Mouse (Mus musculus) liver, embryonic 14.5 days (tissue): ENCODE measurements around the gene Timp2. TPM values are rescaled to one million over a fixed set of nuclear protein-coding genes. Genes with fewer than 3 reads are reported as not detected.

Experiments
- ATAC-seq: fragments of 200-750 bp; cut with Nextera tagmentation; 2 replicates; pipeline ENCODE4 v1.8.0; 2017; ENCODE audit warnings: moderate number of reproducible peaks, mild to moderate bottlenecking, moderate library complexity; ENCODE audit not compliant: insufficient read depth
- DNase-seq, 3 experiments: peaks; one replicate each; pipeline ENCODE4 v3.0.0-alpha.2; 2012 to 2013; ENCODE audit warnings: low read depth in 3 of 3, low spot score in 3 of 3
- H3K27ac ChIP-seq: fragments of 300-500 bp; sonication (generic); 2 replicates; pipeline ENCODE4 v1.5.1; 2014; ENCODE audit warnings: moderate library complexity, mild to moderate bottlenecking, control low read depth, inconsistent platforms
- H3K27me3 ChIP-seq: fragments of 300-500 bp; sonication (generic); 2 replicates; pipeline ENCODE4 v1.6.1; 2014; ENCODE audit warnings: mild to moderate bottlenecking, low read length, moderate library complexity; ENCODE audit not compliant: control insufficient read depth, insufficient read depth
- H3K36me3 ChIP-seq: fragments of 300-500 bp; sonication (generic); replicated peaks from 2 replicates; pipeline ENCODE4 v1.6.1; 2014; ENCODE audit warnings: low read depth; ENCODE audit not compliant: control insufficient read depth, insufficient read depth
- H3K4me1 ChIP-seq, 2 experiments: fragments of 200-500 bp in 1 of 2; fragments of 300-500 bp in 1 of 2; sonication (generic) in 1 of 2; replicated peaks; 2 replicates each; pipeline ENCODE4 v1.6.1; 2012 to 2014; ENCODE audit warnings: antibody characterized with exemption in 1 of 2, inconsistent platforms in 1 of 2, low read length in 1 of 2; ENCODE audit not compliant: control insufficient read depth in 2 of 2, insufficient read depth in 2 of 2
- H3K4me2 ChIP-seq: fragments of 300-500 bp; sonication (generic); 2 replicates; pipeline ENCODE4 v1.6.1; 2014; ENCODE audit warnings: low read depth, mild to moderate bottlenecking, control low read depth, moderate library complexity
- H3K4me3 ChIP-seq, 2 experiments: fragments of 200-500 bp in 1 of 2; fragments of 300-500 bp in 1 of 2; sonication (generic) in 1 of 2; 2 replicates each; pipeline ENCODE4 v1.5.1; 2012 to 2014; ENCODE audit warnings: low read depth in 2 of 2, low read length in 2 of 2, mild to moderate bottlenecking in 2 of 2, control low read depth in 1 of 2, inconsistent platforms in 1 of 2, moderate library complexity in 1 of 2; ENCODE audit not compliant: insufficient read depth in 1 of 2
- H3K9ac ChIP-seq: fragments of 300-500 bp; sonication (generic); replicated peaks from 2 replicates; pipeline ENCODE4 v1.6.1; 2014; ENCODE audit warnings: mild to moderate bottlenecking, control low read depth, moderate library complexity
- H3K9me3 ChIP-seq: fragments of 300-500 bp; sonication (generic); 2 replicates; pipeline ENCODE4 v1.6.1; 2016; ENCODE audit warnings: low read length, mixed read lengths; ENCODE audit not compliant: control insufficient read depth
- CTCF ChIP-seq: IDR thresholded peaks from 2 replicates; pipeline ENCODE4 v1.5.1; 2016; ENCODE audit warnings: antibody characterized with exemption, low read depth, control low read depth
- EP300 ChIP-seq: IDR thresholded peaks from 2 replicates; pipeline ENCODE4 v1.6.1; 2016; ENCODE audit warnings: antibody characterized with exemption, low read depth
- WGBS: fragments of 180-500 bp; shearing (Covaris S2); extraction: QIAGEN DNeasy Blood & Tissue Kit; methylation state at CpG from one replicate; pipeline ENCODE4 v1.1.7; 2014; ENCODE audit not compliant: insufficient replicate concordance; 5-methylcytosine and 5-hydroxymethylcytosine counted together
- polyA plus RNA-seq, 2 experiments: library from polyadenylated mRNA; depleted of rRNA in 1 of 2; stranded (reverse) in 1 of 2; unstranded in 1 of 2; fragments of >200 nt; fragmentation: Nextera tagmentation in 1 of 2; extraction: Ambion mirVana in 1 of 2; gene quantifications; 2 replicates each; pipeline versions ENCODE4 v1.2.1 to v1.2.3; 2012 to 2014

Timp2 gene
- polyA plus RNA-seq, 2 experiments = 3.2 to 4.6 TPM

GRCm38 (mm10) chr11:118256371-118256770, 99.2 kb downstream of the Timp2 start:
- Histone ChIP-seq H3K9me3 (no peaks in the 10 kb centered on the region), H3K36me3 (peaks cover 11% of the 10 kb centered on the region), H3K4me3 (no peak overlapping the region), H3K9ac (no peak overlapping the region), H3K27me3 (no peaks in the 10 kb centered on the region), H3K4me1 (no peaks in the 10 kb centered on the region), H3K4me2 (no peak overlapping the region), H3K27ac (no peak overlapping the region)
- DNase-seq = no peak
- no peak for ATAC-seq
- 77% methylated on average over 7 of the region's 7 CpGs for WGBS
- TF ChIP-seq EP300 (no peak), CTCF (no peak)

DNA sequence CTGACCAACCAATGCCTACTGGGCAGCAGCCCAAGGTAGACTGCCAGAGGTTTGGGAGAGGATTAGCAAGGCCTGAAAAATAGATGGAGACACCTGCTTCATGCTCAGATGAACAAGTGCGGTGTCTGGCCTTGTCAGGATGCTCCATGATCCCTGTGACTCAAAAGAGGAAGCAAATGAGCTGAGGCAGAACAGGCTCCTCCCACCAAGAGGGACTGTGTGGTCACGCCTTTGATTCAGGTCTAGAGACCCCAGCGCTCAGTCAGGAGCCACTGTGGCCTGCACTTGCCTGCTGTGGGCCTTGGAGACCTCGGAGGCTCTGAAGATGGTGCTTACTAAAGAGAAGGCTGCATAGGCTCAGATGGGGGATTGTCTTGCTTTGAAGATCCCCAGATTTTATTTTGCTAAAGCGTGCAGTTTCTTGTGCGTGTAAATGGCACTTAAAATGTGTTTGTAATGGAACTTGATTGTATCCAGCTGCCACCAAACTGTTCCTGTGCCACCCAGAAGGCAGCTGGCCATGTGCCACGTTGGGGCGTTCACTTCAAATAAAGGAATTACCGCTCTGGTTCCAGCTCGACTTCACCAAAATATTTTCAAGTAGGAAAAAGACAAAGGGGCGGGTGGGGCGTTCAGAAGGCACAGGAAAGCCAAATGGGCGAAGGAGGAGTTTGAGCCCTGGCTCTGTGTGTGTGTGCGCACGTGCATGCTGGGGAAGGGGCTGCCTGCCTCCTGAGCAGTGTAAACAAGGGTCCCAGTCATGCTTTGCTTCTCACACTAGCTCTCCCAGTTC, 101.2 kb downstream of the Timp2 start:
- H3K27ac ChIP-seq = no peak overlapping the region
- no peak overlapping the region for H3K4me3 ChIP-seq
- no peaks in the 10 kb centered on the region; the same call in 1 of the 2 replicates for H3K36me3 ChIP-seq
- WGBS = 53% methylated on average over 15 of the region's 15 CpGs
- TF ChIP-seq EP300 = no peak
- TF ChIP-seq CTCF = no peak
- DNase-seq = no peak
- no peaks in the 10 kb centered on the region for H3K27me3 ChIP-seq
- H3K4me2 ChIP-seq = no peak overlapping the region
- H3K9me3 ChIP-seq = no peaks in the 10 kb centered on the region
- H3K4me1 ChIP-seq = peaks cover 0 to under 1% of the 10 kb centered on the region in 2 experiments; a peak in 2 of 4 replicates
- ATAC-seq = no peak
- H3K9ac ChIP-seq = no peak overlapping the region

- DNase-seq (no peak), ATAC-seq (no peak)
- no peak overlapping the region for H3K4me3 ChIP-seq
- WGBS = 64% methylated on average over 7 of the region's 7 CpGs
- TF ChIP-seq CTCF (no peak), EP300 (no peak)
- no peak overlapping the region for H3K4me2 ChIP-seq
- no peaks in the 10 kb centered on the region for H3K27me3 ChIP-seq
- no peaks in the 10 kb centered on the region for H3K9me3 ChIP-seq
- no peaks in the 10 kb centered on the region; the same call in 1 of the 2 replicates for H3K36me3 ChIP-seq
- peaks cover 0 to 7% of the 10 kb centered on the region in 2 experiments; a peak in 3 of 4 replicates for H3K4me1 ChIP-seq
- no peak overlapping the region for H3K27ac ChIP-seq
- H3K9ac ChIP-seq = no peak overlapping the region
These were observed 101.9 kb downstream of the Timp2 start for GRCm38 (mm10) chr11:118253447-118254158.

Other genes starting within 250 kb of the Timp2 start
- 0.10 and 0.18 TPM in 2 replicates for gene Dnah17, start 225.1 kb downstream of the Timp2 start, polyA plus RNA-seq (2012; rRNA removed)
- 0.04 and 0.23 TPM in 2 replicates for gene Dnah17, start 225.1 kb downstream of the Timp2 start, polyA plus RNA-seq (2014; fragmentation: Nextera tagmentation; extraction: Ambion mirVana)
- 2.1 and 2.7 TPM in 2 replicates for gene Cyth1, start 107.1 kb downstream of the Timp2 start, polyA plus RNA-seq (2012; rRNA removed)
- gene Cyth1, start 107.1 kb downstream of the Timp2 start, polyA plus RNA-seq (2014; fragmentation: Nextera tagmentation; extraction: Ambion mirVana) = 1.7 and 1.9 TPM in 2 replicates
- 5.1 and 5.3 TPM in 2 replicates for gene Usp36, start 65.5 kb downstream of the Timp2 start, polyA plus RNA-seq (2012; rRNA removed)
- gene Usp36, start 65.5 kb downstream of the Timp2 start, polyA plus RNA-seq (2014; fragmentation: Nextera tagmentation; extraction: Ambion mirVana) = 4.1 and 4.6 TPM in 2 replicates
- gene Cep295nl, start 13.2 kb downstream of the Timp2 start, polyA plus RNA-seq (2012; rRNA removed) = 0.04 TPM in 2 replicates
- not detected in 2 replicates for gene Cep295nl, start 13.2 kb downstream of the Timp2 start, polyA plus RNA-seq (2014; fragmentation: Nextera tagmentation; extraction: Ambion mirVana)
- 36.6 and 43.8 TPM in 2 replicates for gene Lgals3bp, start 46.4 kb upstream of the Timp2 start, polyA plus RNA-seq (2012; rRNA removed)
- gene Lgals3bp, start 46.4 kb upstream of the Timp2 start, polyA plus RNA-seq (2014; fragmentation: Nextera tagmentation; extraction: Ambion mirVana) = 30.1 and 32.6 TPM in 2 replicates
- 7.8 and 8.3 TPM in 2 replicates for gene Cant1, start 63.3 kb upstream of the Timp2 start, polyA plus RNA-seq (2012; rRNA removed)
- gene Cant1, start 63.3 kb upstream of the Timp2 start, polyA plus RNA-seq (2014; fragmentation: Nextera tagmentation; extraction: Ambion mirVana) = 6.0 and 7.4 TPM in 2 replicates
- 0.93 and 1.1 TPM in 2 replicates for gene C1qtnf1, start 72.5 kb upstream of the Timp2 start, polyA plus RNA-seq (2012; rRNA removed)
- 0.90 and 1.4 TPM in 2 replicates for gene C1qtnf1, start 72.5 kb upstream of the Timp2 start, polyA plus RNA-seq (2014; fragmentation: Nextera tagmentation; extraction: Ambion mirVana)
- gene Engase, start 121.1 kb upstream of the Timp2 start, polyA plus RNA-seq (2012; rRNA removed) = 4.1 and 4.7 TPM in 2 replicates
- 6.5 and 6.6 TPM in 2 replicates for gene Engase, start 121.1 kb upstream of the Timp2 start, polyA plus RNA-seq (2014; fragmentation: Nextera tagmentation; extraction: Ambion mirVana)